Mouse (Mus musculus): ENCODE measurements at regions not wholly inside any gene's neighbourhood (a gene's known extent, or its start where the extent isn't known, plus 50 kb on each side); places are given as distances from the start of the nearest gene placed in this dataset.
A peak's percentile ranks its signal among the peaks of the same experiment; 100 is the strongest.

- Histone ChIP-seq H3K36me3 (ENCODE audit: control insufficient read depth, insufficient read depth, low read length) (no peaks in the 10 kb centered on the region), H3K9ac (ENCODE audit: low read depth, low read length) (no peak overlapping the region), H3K4me1 (ENCODE audit: control insufficient read depth, insufficient read depth, low read length) (peaks cover 2% of the 10 kb centered on the region; the same call in 1 of the 2 replicates), H3K27ac (no peak overlapping the region), H3K79me2 (replicated peaks; ENCODE audit: control insufficient read depth, insufficient read depth, low read length) (no peaks in the 10 kb centered on the region), H3K27me3 (ENCODE audit: control insufficient read depth, insufficient read depth, low read length) (no peaks in the 10 kb centered on the region), H3K4me3 (no peak overlapping the region)
- TF ChIP-seq CTCF (IDR thresholded peaks at IDR 0.05) (peak; percentile 50), POLR2A (IDR thresholded peaks at IDR 0.05; ENCODE audit: insufficient read depth, low read depth, low read length) (no peak), EP300 (IDR thresholded peaks at IDR 0.05; ENCODE audit: insufficient read depth, low read depth, low read length) (no peak)
- intact Hi-C loops (cut with DNase I): no loop called here
- no peak for DNase-seq
- WGBS: 89% methylated on average over 11 of the region's 11 CpGs
These were observed 85.5 kb upstream of the Pgrmc2 start for GRCm38 (mm10) chr3:41168181-41168967.

GRCm38 (mm10) chr3:41167476-41167875 is 84.6 kb upstream of the Pgrmc2 start:
- Histone ChIP-seq H3K4me3 (no peak overlapping the region), H3K4me1 (ENCODE audit: control insufficient read depth, insufficient read depth, low read length) (no peaks in the 10 kb centered on the region), H3K36me3 (ENCODE audit: control insufficient read depth, insufficient read depth, low read length) (no peaks in the 10 kb centered on the region), H3K27me3 (ENCODE audit: control insufficient read depth, insufficient read depth, low read length) (no peaks in the 10 kb centered on the region), H3K79me2 (replicated peaks; ENCODE audit: control insufficient read depth, insufficient read depth, low read length) (no peaks in the 10 kb centered on the region), H3K27ac (no peak overlapping the region), H3K9ac (ENCODE audit: low read depth, low read length) (no peak overlapping the region)
- intact Hi-C loops (cut with DNase I): no loop called here
- TF ChIP-seq POLR2A (IDR thresholded peaks at IDR 0.05; ENCODE audit: insufficient read depth, low read depth, low read length): no peak
- TF ChIP-seq CTCF (IDR thresholded peaks at IDR 0.05): no peak
- no peak for TF ChIP-seq EP300 (IDR thresholded peaks at IDR 0.05; ENCODE audit: insufficient read depth, low read depth, low read length)
- 92% methylated on average over 3 of the region's 3 CpGs for WGBS
- DNase-seq: no peak

- TF ChIP-seq CTCF (IDR thresholded peaks at IDR 0.05) (no peak), POLR2A (IDR thresholded peaks at IDR 0.05; ENCODE audit: insufficient read depth, low read depth, low read length) (no peak), EP300 (IDR thresholded peaks at IDR 0.05; ENCODE audit: insufficient read depth, low read depth, low read length) (no peak)
- no peaks in the 10 kb centered on the region for H3K4me1 ChIP-seq (ENCODE audit: control insufficient read depth, insufficient read depth, low read length)
- no peaks in the 10 kb centered on the region for H3K79me2 ChIP-seq (replicated peaks; ENCODE audit: control insufficient read depth, insufficient read depth, low read length)
- no peaks in the 10 kb centered on the region for H3K27me3 ChIP-seq (ENCODE audit: control insufficient read depth, insufficient read depth, low read length)
- H3K9ac ChIP-seq (ENCODE audit: low read depth, low read length): no peak overlapping the region
- 89% methylated on average over 7 of the region's 7 CpGs for WGBS
- no peak overlapping the region for H3K27ac ChIP-seq
- no peak for DNase-seq
- H3K4me3 ChIP-seq: no peak overlapping the region
- intact Hi-C loops (cut with DNase I): no loop called here
- H3K36me3 ChIP-seq (ENCODE audit: control insufficient read depth, insufficient read depth, low read length): no peaks in the 10 kb centered on the region
These were observed 81.9 kb upstream of the Pgrmc2 start for GRCm38 (mm10) chr3:41164736-41165135.

- WGBS: 49% methylated on average over 3 of the region's 3 CpGs
- no peaks in the 10 kb centered on the region for H3K79me2 ChIP-seq (replicated peaks; ENCODE audit: control insufficient read depth, insufficient read depth, low read length)
- H3K4me1 ChIP-seq (ENCODE audit: control insufficient read depth, insufficient read depth, low read length): peaks cover under 1% of the 10 kb centered on the region; the same call in 1 of the 2 replicates
- H3K27ac ChIP-seq: no peak overlapping the region
- no peak overlapping the region for H3K9ac ChIP-seq (ENCODE audit: low read depth, low read length)
- H3K27me3 ChIP-seq (ENCODE audit: control insufficient read depth, insufficient read depth, low read length): no peaks in the 10 kb centered on the region
- intact Hi-C loops (cut with DNase I): no loop called here
- no peaks in the 10 kb centered on the region for H3K36me3 ChIP-seq (ENCODE audit: control insufficient read depth, insufficient read depth, low read length)
- TF ChIP-seq EP300 (IDR thresholded peaks at IDR 0.05; ENCODE audit: insufficient read depth, low read depth, low read length) (no peak), CTCF (IDR thresholded peaks at IDR 0.05) (no peak)
- no peak overlapping the region for H3K4me3 ChIP-seq
- DNase-seq: no peak
These were observed 80.9 kb upstream of the Pgrmc2 start for GRCm38 (mm10) chr3:41163767-41164166.

GRCm38 (mm10) chr3:41162514-41162913 is 79.7 kb upstream of the Pgrmc2 start:
- intact Hi-C loops (cut with DNase I): no loop called here
- peaks cover 1% of the 10 kb centered on the region; the same call in 1 of the 2 replicates for H3K4me1 ChIP-seq (ENCODE audit: control insufficient read depth, insufficient read depth, low read length)
- no peaks in the 10 kb centered on the region for H3K79me2 ChIP-seq (replicated peaks; ENCODE audit: control insufficient read depth, insufficient read depth, low read length)
- no peak for DNase-seq
- no peaks in the 10 kb centered on the region for H3K27me3 ChIP-seq (ENCODE audit: control insufficient read depth, insufficient read depth, low read length)
- no peaks in the 10 kb centered on the region for H3K36me3 ChIP-seq (ENCODE audit: control insufficient read depth, insufficient read depth, low read length)
- 93% methylated on average over 1 of the region's 1 CpGs for WGBS
- no peak overlapping the region for H3K9ac ChIP-seq (ENCODE audit: low read depth, low read length)
- TF ChIP-seq CTCF (IDR thresholded peaks at IDR 0.05): no peak
- TF ChIP-seq EP300 (IDR thresholded peaks at IDR 0.05; ENCODE audit: insufficient read depth, low read depth, low read length): no peak
- TF ChIP-seq POLR2A (IDR thresholded peaks at IDR 0.05; ENCODE audit: insufficient read depth, low read depth, low read length): no peak
- no peak overlapping the region for H3K4me3 ChIP-seq
- H3K27ac ChIP-seq: no peak overlapping the region

- H3K4me3 ChIP-seq: no peak overlapping the region
- DNase-seq: no peak
- H3K36me3 ChIP-seq (ENCODE audit: control insufficient read depth, insufficient read depth, low read length): no peaks in the 10 kb centered on the region
- H3K27ac ChIP-seq: no peak overlapping the region
- H3K9ac ChIP-seq (ENCODE audit: low read depth, low read length): no peak overlapping the region
- TF ChIP-seq POLR2A (IDR thresholded peaks at IDR 0.05; ENCODE audit: insufficient read depth, low read depth, low read length) (no peak), CTCF (IDR thresholded peaks at IDR 0.05) (peak; percentile 33; the same call in 1 of the 2 replicates), EP300 (IDR thresholded peaks at IDR 0.05; ENCODE audit: insufficient read depth, low read depth, low read length) (no peak)
- H3K4me1 ChIP-seq (ENCODE audit: control insufficient read depth, insufficient read depth, low read length): peaks cover 1% of the 10 kb centered on the region; the same call in 1 of the 2 replicates
- intact Hi-C loops (cut with DNase I): no loop called here
- H3K27me3 ChIP-seq (ENCODE audit: control insufficient read depth, insufficient read depth, low read length): no peaks in the 10 kb centered on the region
- no peaks in the 10 kb centered on the region for H3K79me2 ChIP-seq (replicated peaks; ENCODE audit: control insufficient read depth, insufficient read depth, low read length)
These were observed 77.8 kb upstream of the Pgrmc2 start for GRCm38 (mm10) chr3:41160648-41161047.

Measured in heart, adult 2 months (tissue).